Mouse (Mus musculus): ENCODE results near the gene Fpr-rs7. TPM values are rescaled to one million over a fixed set of nuclear protein-coding genes. Genes with fewer than 3 reads are reported as not detected.

The Fpr-rs7 gene
- not detected in 2 replicates for polyA plus RNA-seq (2016; fragmentation: Nextera tagmentation; extraction: Ambion mirVana)

DNA sequence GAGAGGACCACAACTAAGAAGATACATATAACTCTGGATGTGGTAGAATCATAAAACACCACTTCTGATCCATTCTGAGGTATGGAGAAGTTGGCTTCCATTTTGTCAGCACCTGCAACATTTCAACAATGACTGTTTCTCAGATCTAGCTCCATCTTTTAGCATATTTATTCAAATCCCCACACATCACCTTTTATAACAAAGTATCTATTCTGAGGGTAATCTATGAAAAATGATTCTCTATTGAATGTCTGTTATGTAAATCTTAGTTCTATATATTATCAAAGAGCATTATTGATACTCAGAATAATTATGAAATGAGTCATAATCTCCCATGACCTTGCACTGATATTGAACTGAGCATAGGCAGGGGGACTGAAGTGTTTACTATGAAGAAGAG is at the start of gene Fpr-rs7:
TSS of gene Fpr-rs7 (minus strand) at position 101 of the 400 bp plus-strand sequence.
- Histone ChIP-seq H3K9me3 (replicated peaks) (peaks cover 20% of the 10 kb centered on the region), H3K4me2 (replicated peaks) (no peak within 1 kb of the TSS), H3K36me3 (no peaks in the 10 kb centered on the region), H3K4me3 (no peak within 1 kb of the TSS), H3K27ac (no peak within 1 kb of the TSS), H3K27me3 (no peaks in the 10 kb centered on the region), H3K9ac (no peak within 1 kb of the TSS), H3K4me1 (no peaks in the 10 kb centered on the region)
- ATAC-seq (ENCODE audit: low FRiP score): no peak

DNA sequence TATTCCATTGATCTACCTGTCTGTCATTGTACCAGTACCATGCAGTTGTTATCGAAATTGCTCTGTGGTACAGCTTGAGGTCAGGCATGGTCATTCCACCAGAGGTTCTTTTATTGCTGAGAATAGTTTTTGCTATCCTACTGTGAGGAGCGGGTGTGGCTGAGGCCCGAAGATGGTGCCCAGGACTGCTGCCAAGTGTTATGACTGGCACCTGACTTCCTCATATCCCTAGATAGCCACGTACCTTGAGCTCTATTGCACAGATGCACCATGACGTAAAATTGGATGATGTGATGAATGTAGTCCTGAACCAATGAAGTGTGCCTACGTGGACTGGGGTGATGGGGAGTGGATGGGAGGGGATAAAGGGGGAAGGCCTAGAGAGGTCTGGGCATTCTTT is 39.9 kb downstream of the Fpr-rs7 start:
- Histone ChIP-seq H3K4me3 (no peak overlapping the region), H3K36me3 (no peaks in the 10 kb centered on the region), H3K27ac (no peak overlapping the region), H3K4me1 (no peaks in the 10 kb centered on the region), H3K9ac (no peak overlapping the region), H3K27me3 (no peaks in the 10 kb centered on the region), H3K4me2 (replicated peaks) (no peak overlapping the region), H3K9me3 (replicated peaks) (peaks cover 21% of the 10 kb centered on the region)
- WGBS: 83% methylated on average over 6 of the region's 6 CpGs
- ATAC-seq (ENCODE audit: low FRiP score): no peak

DNA sequence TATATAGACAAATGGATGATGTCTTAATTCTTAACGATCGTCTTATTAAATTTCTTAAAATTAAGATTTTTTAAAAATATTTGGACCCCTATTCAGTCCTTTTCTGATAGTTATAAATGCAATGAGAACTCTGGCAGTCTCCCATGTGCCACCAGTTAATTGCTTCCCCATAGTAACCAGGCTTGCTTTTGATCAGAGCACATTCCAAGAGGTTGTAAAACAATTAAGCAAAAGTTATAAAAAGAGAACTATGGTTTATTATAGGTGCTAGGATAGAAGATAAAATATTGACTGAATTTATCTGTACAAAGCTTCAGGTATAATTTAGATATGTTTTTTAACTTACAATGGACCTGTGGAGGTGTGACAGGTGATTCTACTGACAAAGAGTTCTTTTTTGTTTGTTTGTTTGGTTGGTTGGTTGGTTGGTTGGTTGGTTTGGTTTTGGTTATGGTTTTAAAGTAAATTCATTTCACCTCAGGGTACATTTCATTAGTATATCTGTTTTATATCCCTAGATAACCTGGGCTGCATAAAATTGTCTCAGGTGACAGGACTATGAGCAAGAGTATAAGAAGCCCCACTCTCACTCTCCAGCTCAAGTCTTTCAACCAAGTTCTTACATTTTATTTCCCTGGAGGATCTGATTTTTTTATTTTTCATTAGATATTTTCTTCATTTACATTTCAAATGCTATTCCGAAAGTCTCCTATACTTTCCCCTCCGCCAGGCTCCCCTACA is 42.2 kb downstream of the Fpr-rs7 start:
- WGBS: 91% methylated on average over 4 of the region's 4 CpGs
- ATAC-seq (ENCODE audit: low FRiP score): no peak
- no peak overlapping the region for H3K4me3 ChIP-seq
- H3K36me3 ChIP-seq: no peaks in the 10 kb centered on the region
- H3K9me3 ChIP-seq (replicated peaks): peaks cover 14% of the 10 kb centered on the region
- no peak overlapping the region for H3K9ac ChIP-seq
- H3K27ac ChIP-seq: no peak overlapping the region
- no peaks in the 10 kb centered on the region for H3K27me3 ChIP-seq
- no peaks in the 10 kb centered on the region for H3K4me1 ChIP-seq
- H3K4me2 ChIP-seq (replicated peaks): no peak overlapping the region

Other genes with a start within 250 kb of the Fpr-rs7 start
- gene Vmn2r104, start 65.9 kb downstream of the Fpr-rs7 start, polyA plus RNA-seq (2016; fragmentation: Nextera tagmentation; extraction: Ambion mirVana): not detected in 2 replicates
- not detected in 2 replicates for gene Fpr-rs6, start 68.9 kb upstream of the Fpr-rs7 start, polyA plus RNA-seq (2016; fragmentation: Nextera tagmentation; extraction: Ambion mirVana)
- gene Vmn2r105, start 120.8 kb upstream of the Fpr-rs7 start, polyA plus RNA-seq (2016; fragmentation: Nextera tagmentation; extraction: Ambion mirVana): not detected in 2 replicates
- gene Vmn2r106, start 171.3 kb upstream of the Fpr-rs7 start, polyA plus RNA-seq (2016; fragmentation: Nextera tagmentation; extraction: Ambion mirVana): not detected in 2 replicates
- gene Vmn2r107, start 231.0 kb upstream of the Fpr-rs7 start, polyA plus RNA-seq (2016; fragmentation: Nextera tagmentation; extraction: Ambion mirVana): not detected in 2 replicates

Data from hindbrain, embryonic 12.5 days (tissue).